Comparison of ENCODE assay signal across 9 mouse cellular contexts in genomic region chr12:105843243-105844005, GRCm38 (mm10). TPM values are rescaled to one million over a fixed set of nuclear protein-coding genes. Genes with fewer than 3 reads are reported as not detected.
A peak's percentile ranks its signal among the peaks of the same experiment; 100 is the strongest.
DNase-seq lines count a peak whose midpoint lies in the region; ATAC-seq and TF ChIP-seq lines count a peak whose summit lies in the region.
"Had no signal": no experiment of that assay in that cellular context is flagged by ENCODE, and none has a peak within 500 bp of the region (broad histone marks: within the 10 kb centered on the region; RNA-seq: fewer than 3 reads in every experiment).

No protein-coding gene starts in this region.

- no peak for ATAC-seq in lung, embryonic 14.5 days (ENCODE audit: insufficient read depth)
- ATAC-seq in forebrain, embryonic 15.5 days (replicated peaks) = no peak
- ATAC-seq: liver, postnatal 0 days had no signal

- no peak overlapping the region for H3K27ac ChIP-seq in gastrocnemius, adult 2 months
- H3K27ac ChIP-seq in lung, embryonic 14.5 days (ENCODE audit: low read depth) = no peak overlapping the region
- H3K27ac ChIP-seq in forebrain, embryonic 15.5 days (replicated peaks) = peak overlapping the region; percentile 44
- H3K27ac ChIP-seq in olfactory bulb, adult 2 months (ENCODE audit: insufficient read depth, low read depth, low read length) = 0 out of 2 replicates have a peak overlapping the region, but pooled peaks have one; percentile 18

- intact Hi-C loops in gastrocnemius, adult 2 months (cut with DNase I) = no loop called here

- H3K9ac ChIP-seq in lung, embryonic 14.5 days = no peak overlapping the region
- H3K9ac ChIP-seq in forebrain, embryonic 15.5 days (replicated peaks) = no peak overlapping the region
- H3K9ac ChIP-seq: liver, postnatal 0 days had no signal

- TF ChIP-seq POLR2A in olfactory bulb, adult 2 months (IDR thresholded peaks at IDR 0.05; ENCODE audit: insufficient read depth, low read depth, low read length) = no peak

- no peaks in the 10 kb centered on the region for H3K27me3 ChIP-seq in lung, embryonic 14.5 days (ENCODE audit: insufficient read depth, low read length)
- H3K27me3 ChIP-seq in forebrain, embryonic 15.5 days = no peaks in the 10 kb centered on the region

- no peak for TF ChIP-seq CTCF in gastrocnemius, adult 2 months (IDR thresholded peaks at IDR 0.05)
- TF ChIP-seq CTCF in lung, embryonic 14.5 days (IDR thresholded peaks at IDR 0.05; ENCODE audit: low read depth) = no peak
- no peak for TF ChIP-seq CTCF in olfactory bulb, adult 2 months (IDR thresholded peaks at IDR 0.05; ENCODE audit: insufficient read depth, low read depth, low read length)

- peak; percentile 46 for DNase-seq in gastrocnemius, adult 2 months
- no peak for DNase-seq in gastrocnemius, adult 8-10 months (ENCODE audit: low spot score in 2 of 2)
- DNase-seq in lung, embryonic 14.5 days = peak; percentile 27
- DNase-seq in lung, postnatal 25 days (ENCODE audit: low spot score) = no peak
- DNase-seq in yolk sac, embryonic 10.5 days (ENCODE audit: low spot score) = no peak
- no peak for DNase-seq in spleen, postnatal 14 days (ENCODE audit: low spot score in 2 of 2)
- DNase-seq: liver, postnatal 0 days had no signal

- peaks cover 36% of the 10 kb centered on the region for H3K36me3 ChIP-seq in lung, embryonic 14.5 days (ENCODE audit: insufficient read depth)
- H3K36me3 ChIP-seq in forebrain, embryonic 15.5 days = peaks cover 14% of the 10 kb centered on the region

- H3K4me3 ChIP-seq in gastrocnemius, adult 2 months = no peak overlapping the region
- no peak overlapping the region for H3K4me3 ChIP-seq in lung, embryonic 14.5 days (ENCODE audit: low read depth, low read length)
- no peak overlapping the region for H3K4me3 ChIP-seq in forebrain, embryonic 15.5 days
- H3K4me3 ChIP-seq in olfactory bulb, adult 2 months (ENCODE audit: insufficient read depth, low read depth, low read length) = no peak overlapping the region

- no peaks in the 10 kb centered on the region for H3K4me1 ChIP-seq in lung, embryonic 14.5 days (ENCODE audit: insufficient read depth)
- H3K4me1 ChIP-seq in forebrain, embryonic 15.5 days = peaks cover 24% of the 10 kb centered on the region
- peaks cover 33% of the 10 kb centered on the region for H3K4me1 ChIP-seq in olfactory bulb, adult 2 months (ENCODE audit: control insufficient read depth, insufficient read depth, low read length)

- H3K9me3 ChIP-seq in lung, embryonic 14.5 days (ENCODE audit: low read depth, low read length) = no peaks in the 10 kb centered on the region
- H3K9me3 ChIP-seq in forebrain, embryonic 15.5 days = no peaks in the 10 kb centered on the region

- 46% methylated on average over 12 of the region's 12 CpGs for WGBS in lung, embryonic 14.5 days
- WGBS in forebrain, embryonic 15.5 days = 31% methylated on average over 12 of the region's 12 CpGs
- 41% methylated on average over 12 of the region's 12 CpGs for WGBS in olfactory bulb, adult 2 months

- H3K4me2 ChIP-seq in lung, embryonic 14.5 days = no peak overlapping the region
- H3K4me2 ChIP-seq in forebrain, embryonic 15.5 days (replicated peaks) = no peak overlapping the region

RNA-seq across cellular contexts. Expression of gene Papola, which starts 58.9 kb away (rescaled TPM):
- total RNA-seq in gastrocnemius, adult 2 months (2021) = 10 to 100 TPM; 70.0 to 88.1 TPM
- total RNA-seq in gastrocnemius, adult 8-10 months (2022) = 10 to 100 TPM; 58.1 to 82.8 (median 62.0) TPM
- polyA plus RNA-seq in lung, embryonic 14.5 days (2014; fragmentation: Nextera tagmentation; extraction: Ambion mirVana) = 181 and 185 TPM in 2 replicates
- 211 and 220 TPM in 2 replicates for polyA plus RNA-seq in forebrain, embryonic 15.5 days (2015; fragmentation: Nextera tagmentation; extraction: Ambion mirVana)
- polyA plus RNA-seq in olfactory bulb, adult 2 months (2012; ENCODE audit: insufficient read depth, insufficient read length, low replicate concordance, missing spikeins) = 142 and 313 TPM in 2 replicates

Comparison
In these comparisons a context has a peak if more than half of its experiments do, and no peak if none do; other contexts are left out.
1. DNase-seq: peak in gastrocnemius, adult 2 months (single experiment) and lung, embryonic 14.5 days (single experiment); none in gastrocnemius, adult 8-10 months (0 of 2), lung, postnatal 25 days (single experiment), yolk sac, embryonic 10.5 days (single experiment) and spleen, postnatal 14 days (0 of 2).
2. H3K27ac ChIP-seq: peak in forebrain, embryonic 15.5 days (single experiment) and olfactory bulb, adult 2 months (single experiment); none in gastrocnemius, adult 2 months (single experiment) and lung, embryonic 14.5 days (single experiment).